Mouse (Mus musculus) CH12.LX (cell line): Measurements from ENCODE around the gene Tpcn1. TPM values are rescaled to one million over a fixed set of nuclear protein-coding genes. Genes with fewer than 3 reads are reported as not detected.

ENCODE experiments used
- DNase-seq: peaks from one replicate; pipeline ENCODE4 v3.0.0-alpha.2; 2013; ENCODE audit errors: extremely low read depth
- H3K27ac ChIP-seq: 2 replicates; pipeline ENCODE4 v1.5.1; 2012; ENCODE audit warnings: low read depth, mild to moderate bottlenecking, control low read depth, moderate library complexity; ENCODE audit not compliant: insufficient read depth
- H3K27me3 ChIP-seq: replicated peaks from 2 replicates; pipeline ENCODE3; 2012; ENCODE audit warnings: inconsistent platforms
- H3K36me3 ChIP-seq, 2 experiments: replicated peaks in 1 of 2; 2 replicates each; pipeline versions ENCODE3 to v1.6.1; 2012; ENCODE audit warnings: inconsistent platforms in 1 of 2, low read length in 1 of 2, mild to moderate bottlenecking in 1 of 2, mixed read lengths in 1 of 2, moderate library complexity in 1 of 2; ENCODE audit not compliant: control insufficient read depth in 1 of 2, insufficient read depth in 1 of 2
- H3K4me1 ChIP-seq, 2 experiments: 2 replicates each; pipeline ENCODE4 v1.6.1; 2012; ENCODE audit warnings: inconsistent platforms in 1 of 2, moderate library complexity in 1 of 2; ENCODE audit not compliant: insufficient read depth in 2 of 2, control insufficient read depth in 1 of 2
- H3K4me2 ChIP-seq: 2 replicates; pipeline ENCODE4 v1.6.1; 2012; ENCODE audit warnings: low read depth, mild to moderate bottlenecking, control low read depth; ENCODE audit not compliant: poor library complexity, insufficient read depth, severe bottlenecking
- H3K4me3 ChIP-seq, 3 experiments: fragments of 150-350 bp in 1 of 3; sonication (generic) in 1 of 3; replicated peaks in 1 of 3; 2 replicates each; pipeline versions ENCODE3 to v1.5.1; 2011 to 2012; ENCODE audit warnings: low read depth in 2 of 3, low read length in 2 of 3, mild to moderate bottlenecking in 2 of 3, moderate library complexity in 2 of 3, control low read depth in 1 of 3, improper control_type of control experiment in 1 of 3, inconsistent platforms in 1 of 3, mixed read lengths in 1 of 3; ENCODE audit not compliant: poor library complexity in 1 of 3
- H3K79me2 ChIP-seq: replicated peaks from 2 replicates; pipeline ENCODE4 v1.6.1; 2012; ENCODE audit warnings: mild to moderate bottlenecking, moderate library complexity; ENCODE audit not compliant: control insufficient read depth, poor library complexity, insufficient read depth, severe bottlenecking; ENCODE audit errors: extremely low read depth
- H3K9ac ChIP-seq: 2 replicates; pipeline ENCODE4 v1.6.1; 2012; ENCODE audit warnings: low read depth, mild to moderate bottlenecking, control low read depth, moderate library complexity; ENCODE audit not compliant: insufficient read depth
- H3K9me3 ChIP-seq: replicated peaks from 2 replicates; pipeline ENCODE3; 2012; ENCODE audit warnings: low read length, inconsistent platforms, mixed read lengths
- CTCF ChIP-seq, 2 experiments: IDR thresholded peaks in 1 of 2; conservative IDR thresholded peaks in 1 of 2; 2 replicates each; pipeline ENCODE4 v1.5.1; 2011 to 2012; ENCODE audit warnings: low read depth in 2 of 2, low read length in 2 of 2, improper control_type of control experiment in 1 of 2, inconsistent platforms in 1 of 2, mild to moderate bottlenecking in 1 of 2, moderate library complexity in 1 of 2
- E2F4 ChIP-seq: IDR thresholded peaks from 2 replicates; pipeline ENCODE4 v1.6.1; 2011; ENCODE audit warnings: low read depth, low read length, improper control_type of control experiment; ENCODE audit not compliant: insufficient replicate concordance
- ELF1 ChIP-seq: IDR thresholded peaks from 2 replicates; pipeline ENCODE4 v1.6.1; 2014; ENCODE audit warnings: low read depth, mild to moderate bottlenecking, inconsistent platforms, low read length, improper control_type of control experiment
- EP300 ChIP-seq: IDR thresholded peaks from 2 replicates; pipeline ENCODE4 v1.6.1; 2011; ENCODE audit warnings: low read length, improper control_type of control experiment
- HCFC1 ChIP-seq: IDR thresholded peaks from 2 replicates; pipeline ENCODE4 v1.6.1; 2012; ENCODE audit warnings: low read depth, mild to moderate bottlenecking, inconsistent platforms, low read length, improper control_type of control experiment
- IRF4 ChIP-seq: IDR thresholded peaks from 2 replicates; pipeline ENCODE4 v1.6.1; 2014; ENCODE audit warnings: low read depth, mild to moderate bottlenecking, inconsistent platforms, low read length, improper control_type of control experiment
- JUND ChIP-seq: conservative IDR thresholded peaks from 2 replicates; pipeline ENCODE4 v1.6.1; 2011; ENCODE audit warnings: low read depth, low read length, improper control_type of control experiment
- KAT2A ChIP-seq: IDR thresholded peaks from 2 replicates; pipeline ENCODE4 v1.6.1; 2012; ENCODE audit warnings: low read length, improper control_type of control experiment, inconsistent platforms; ENCODE audit not compliant: insufficient replicate concordance
- MAFK ChIP-seq: IDR thresholded peaks from 2 replicates; pipeline ENCODE4 v1.6.1; 2011; ENCODE audit warnings: low read length, improper control_type of control experiment; ENCODE audit not compliant: insufficient replicate concordance
- MAZ ChIP-seq: IDR thresholded peaks from 2 replicates; pipeline ENCODE4 v1.6.1; 2012; ENCODE audit warnings: low read depth, mild to moderate bottlenecking, inconsistent platforms, low read length, improper control_type of control experiment, moderate library complexity
- MEF2A ChIP-seq: IDR thresholded peaks from 2 replicates; pipeline ENCODE4 v1.6.1; 2014; ENCODE audit warnings: low read depth, mild to moderate bottlenecking, inconsistent platforms, low read length, improper control_type of control experiment, borderline replicate concordance
- MYC ChIP-seq: IDR thresholded peaks from 2 replicates; pipeline ENCODE4 v1.6.1; 2011; ENCODE audit warnings: low read depth, mild to moderate bottlenecking, improper control_type of control experiment, low read length
- NRF1 ChIP-seq: IDR thresholded peaks from 2 replicates; pipeline ENCODE4 v1.6.1; 2014; ENCODE audit warnings: low read depth, mild to moderate bottlenecking, inconsistent platforms, low read length, improper control_type of control experiment, moderate library complexity
- PAX5 ChIP-seq: IDR thresholded peaks from 2 replicates; pipeline ENCODE4 v1.6.1; 2012; ENCODE audit warnings: low read length, inconsistent platforms, mixed read lengths
- RAD21 ChIP-seq: IDR thresholded peaks from 2 replicates; pipeline ENCODE4 v1.6.1; 2011; ENCODE audit warnings: low read depth, mild to moderate bottlenecking, low read length, improper control_type of control experiment, moderate library complexity
- SIN3A ChIP-seq: IDR thresholded peaks from 2 replicates; pipeline ENCODE4 v1.6.1; 2012; ENCODE audit warnings: low read length, improper control_type of control experiment, inconsistent platforms
- SMC3 ChIP-seq: IDR thresholded peaks from 2 replicates; pipeline ENCODE4 v1.6.1; 2011; ENCODE audit warnings: low read depth, low read length, improper control_type of control experiment
- USF1 ChIP-seq: IDR thresholded peaks from 2 replicates; pipeline ENCODE4 v1.6.1; 2014; ENCODE audit warnings: low read depth, mild to moderate bottlenecking, inconsistent platforms, low read length, improper control_type of control experiment
- USF2 ChIP-seq: conservative IDR thresholded peaks from 2 replicates; pipeline ENCODE4 v1.6.1; 2011; ENCODE audit warnings: low read depth, low read length, improper control_type of control experiment
- ZC3H11A ChIP-seq: IDR thresholded peaks from 2 replicates; pipeline ENCODE4 v1.6.1; 2012; ENCODE audit warnings: low read depth, mild to moderate bottlenecking, inconsistent platforms, low read length, improper control_type of control experiment
- ZMIZ1 ChIP-seq: IDR thresholded peaks from 2 replicates; pipeline ENCODE4 v1.6.1; 2012; ENCODE audit warnings: low read depth, mild to moderate bottlenecking, inconsistent platforms, low read length, improper control_type of control experiment
- ZNF384 ChIP-seq: IDR thresholded peaks from 2 replicates; pipeline ENCODE4 v1.6.1; 2012; ENCODE audit warnings: low read depth, low read length, improper control_type of control experiment, inconsistent platforms
- dilution Hi-C: fragments of 300-500 bp; cut with MboI; formaldehyde crosslinking; loops from 2 replicates; pipeline ENCODE4 v1.14.3; 2020; ENCODE audit warnings: low sequenced_read_pairs; ENCODE audit not compliant: extremely low pct_unique_long_range_greater_than_20kb, extremely low pct_ligation_motif_present
- in situ Hi-C: fragments of 300-500 bp; cut with MboI; formaldehyde crosslinking; loops from 3 replicates; pipeline ENCODE4 v1.14.3; 2019; ENCODE audit warnings: low sequenced_read_pairs, low pct_ligation_motif_present, low pct_unique_long_range_greater_than_20kb, mixed read lengths
- polyA plus RNA-seq: library from polyadenylated mRNA; unstranded; fragments of >175 nt; gene quantifications from 2 replicates; pipeline ENCODE4 v1.2.1, GENCODE M21; 2012; ENCODE audit warnings: low read depth; ENCODE audit not compliant: insufficient read length
- total RNA-seq, 2 experiments: library from RNA; depleted of rRNA; stranded (reverse); fragments of 300-350 nt in 1 of 2; fragments of >200 nt in 1 of 2; gene quantifications; 2 replicates each; pipeline ENCODE4 v1.2.3; 2012 to 2014

Tpcn1 gene
- total and polyA plus RNA-seq, 3 experiments: 0.90 to 5.4 (median 2.2) TPM

DNA sequence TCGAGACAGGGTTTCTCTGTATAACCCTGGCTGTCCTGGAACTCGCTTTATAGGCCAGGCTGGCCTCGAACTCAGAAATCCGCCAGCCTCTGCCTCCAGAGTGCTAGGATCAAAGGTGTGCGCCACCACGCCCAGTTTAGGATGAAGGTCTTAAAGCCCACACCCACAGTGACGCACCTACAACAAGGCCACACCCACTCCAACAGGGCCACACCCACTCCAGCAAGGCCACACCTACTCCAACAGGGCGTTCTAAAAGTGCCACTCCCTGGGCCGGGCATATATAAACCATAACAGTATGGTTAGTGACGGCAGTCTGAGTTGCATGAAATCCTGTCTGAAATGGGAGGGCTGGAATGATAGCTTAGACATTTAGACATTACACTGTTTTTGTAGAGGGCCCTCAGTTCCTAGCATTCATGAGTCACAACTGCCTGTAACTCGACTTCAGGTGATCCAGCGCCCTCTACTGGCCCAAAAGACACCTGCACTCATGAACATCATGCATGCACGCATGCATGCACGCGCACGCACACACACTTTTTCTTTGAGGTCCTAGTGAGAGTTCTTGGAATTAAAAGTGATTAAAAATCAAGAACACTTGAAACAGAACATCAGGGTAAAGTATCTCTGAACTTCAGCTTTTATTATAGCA is 2.0 kb upstream of the Tpcn1 start:
- H3K9me3 ChIP-seq: peaks cover 4% of the 10 kb centered on the region
- dilution Hi-C loops: no loop called here
- in situ Hi-C loops: no loop called here
- no peak overlapping the region for H3K4me2 ChIP-seq
- no peaks in the 10 kb centered on the region for H3K79me2 ChIP-seq
- H3K36me3 ChIP-seq: no peaks in the 10 kb centered on the region
- H3K27me3 ChIP-seq: peaks cover 13% of the 10 kb centered on the region
- H3K27ac ChIP-seq: no peak overlapping the region
- no peak overlapping the region for H3K4me3 ChIP-seq
- H3K4me1 ChIP-seq: peaks cover 4 to 27% of the 10 kb centered on the region in 2 experiments
- DNase-seq: peak; percentile 43
- no peak overlapping the region for H3K9ac ChIP-seq
- TF ChIP-seq SMC3: peak; percentile 31; the same call in 1 of the 2 replicates
- TF ChIP-seq USF2: no peak
- TF ChIP-seq RAD21: peak; percentile 49
- TF ChIP-seq MYC: no peak
- TF ChIP-seq CTCF (conservative IDR thresholded peaks at IDR 0.05 in 1 of 2, IDR thresholded peaks at IDR 0.05 in 1 of 2; ENCODE audit: low read depth in 2 of 2, low read length in 2 of 2): peak; percentile 16 to 59; a peak in 2 of 4 replicates
- TF ChIP-seq, all 38 proteins: peak for 3

GRCm38 (mm10) chr5:120587940-120588568 is 419 bp downstream of the Tpcn1 start:
- H3K4me1 ChIP-seq: peaks cover 7 to 48% of the 10 kb centered on the region in 2 experiments
- H3K27ac ChIP-seq: no peak overlapping the region

DNA sequence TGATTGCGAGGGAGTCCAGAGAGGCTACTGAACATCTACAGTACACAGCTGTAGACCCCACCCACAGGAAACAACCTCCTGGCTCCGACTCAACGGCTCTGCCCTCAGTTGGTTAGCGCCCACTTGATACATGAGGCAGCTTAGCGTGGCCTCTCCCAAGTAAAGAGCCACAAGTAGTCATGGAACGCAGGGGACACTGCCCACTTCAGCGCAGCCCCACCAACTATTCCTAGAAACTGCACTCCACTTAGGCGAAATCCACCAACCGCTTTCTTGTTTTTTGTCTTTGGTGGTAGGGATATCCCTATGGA is 902 bp downstream of the Tpcn1 start:
- H3K9ac ChIP-seq: no peak overlapping the region
- H3K4me1 ChIP-seq: peaks cover 7 to 51% of the 10 kb centered on the region in 2 experiments
- H3K9me3 ChIP-seq: peaks cover 4% of the 10 kb centered on the region
- no peak overlapping the region for H3K27ac ChIP-seq
- peak overlapping the region in 1 of 3 experiments; percentile 75 for H3K4me3 ChIP-seq
- no peaks in the 10 kb centered on the region for H3K79me2 ChIP-seq
- H3K4me2 ChIP-seq: peak overlapping the region; percentile 89
- no peak for TF ChIP-seq NRF1
- TF ChIP-seq KAT2A: no peak
- no peak for TF ChIP-seq USF1
- TF ChIP-seq ELF1: no peak
- TF ChIP-seq MAFK: no peak
- no peak for TF ChIP-seq ZMIZ1
- TF ChIP-seq MEF2A: no peak
- TF ChIP-seq IRF4: no peak
- TF ChIP-seq MAZ: no peak
- TF ChIP-seq ZC3H11A: no peak
- TF ChIP-seq HCFC1: no peak
- no peak for TF ChIP-seq PAX5
- no peak for TF ChIP-seq SMC3
- TF ChIP-seq SIN3A: no peak
- no peak for TF ChIP-seq EP300
- no peak for TF ChIP-seq JUND
- no peak for DNase-seq
- dilution Hi-C loops (no loop called here), in situ Hi-C loops (no loop called here)
- peaks cover 10% of the 10 kb centered on the region for H3K27me3 ChIP-seq
- peaks cover 0 to 8% of the 10 kb centered on the region in 2 experiments for H3K36me3 ChIP-seq

More at GRCm38 (mm10) chr5:120587940-120588568, 419 bp downstream of the Tpcn1 start:
- in situ Hi-C loops (no loop called here), dilution Hi-C loops (no loop called here)
- Histone ChIP-seq H3K36me3 (peaks cover 0 to 8% of the 10 kb centered on the region in 2 experiments), H3K4me2 (peak overlapping the region; percentile 89), H3K9me3 (peaks cover 4% of the 10 kb centered on the region), H3K79me2 (no peaks in the 10 kb centered on the region), H3K9ac (peak overlapping the region; percentile 36), H3K4me3 (peak overlapping the region; percentile 70 to 75 (median 71)), H3K27me3 (peaks cover 10% of the 10 kb centered on the region)
- TF ChIP-seq MAZ: no peak
- TF ChIP-seq CTCF (conservative IDR thresholded peaks at IDR 0.05 in 1 of 2, IDR thresholded peaks at IDR 0.05 in 1 of 2; ENCODE audit: low read depth in 2 of 2, low read length in 2 of 2): no peak
- no peak for TF ChIP-seq SIN3A
- TF ChIP-seq NRF1: no peak
- TF ChIP-seq ZNF384: no peak
- TF ChIP-seq HCFC1: no peak
- no peak for TF ChIP-seq E2F4
- no peak for DNase-seq
